Mouse (Mus musculus) frontal cortex, postnatal 36 days (tissue): ENCODE measurements at regions not wholly inside any gene's neighbourhood (a gene's known extent, or its start where the extent isn't known, plus 50 kb on each side); places are given as distances from the start of the nearest gene placed in this dataset.

Experiments used
- DNase-seq, 2 experiments: peaks; one replicate each; pipeline ENCODE4 v3.0.0; 2022; ENCODE audit warnings: low spot score in 2 of 2

- DNase-seq: no peak
Measured at GRCm38 (mm10) chr16:86007799-86008198, 106.2 kb upstream of the Adamts5 start.

GRCm38 (mm10) chr16:86000846-86001245, 99.2 kb upstream of the Adamts5 start:
- DNase-seq: peak; percentile 1 to 21

DNA sequence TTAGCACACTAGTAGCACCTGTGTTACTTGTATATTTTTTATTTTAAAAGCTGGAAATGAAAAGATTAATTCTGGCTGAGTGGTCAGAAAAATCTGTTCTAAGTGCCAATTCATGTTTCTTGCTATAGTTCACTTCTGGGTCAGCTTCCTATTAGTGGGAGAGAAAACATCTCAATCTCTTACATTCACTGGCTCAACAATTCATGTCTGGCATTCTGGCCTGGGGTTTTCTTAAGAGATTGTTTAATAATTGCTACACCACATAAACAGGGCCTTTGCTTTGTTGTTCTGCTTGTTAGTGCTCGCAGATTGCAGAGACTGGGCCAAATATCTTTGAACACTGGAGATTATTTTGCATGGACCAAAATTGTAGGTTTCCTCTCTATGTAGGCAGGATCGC, 84.2 kb upstream of the Adamts5 start:
- no peak for DNase-seq

GRCm38 (mm10) chr16:85977102-85977501, 75.5 kb upstream of the Adamts5 start:
- peak in 1 of 2 experiments; percentile 3 for DNase-seq

DNA sequence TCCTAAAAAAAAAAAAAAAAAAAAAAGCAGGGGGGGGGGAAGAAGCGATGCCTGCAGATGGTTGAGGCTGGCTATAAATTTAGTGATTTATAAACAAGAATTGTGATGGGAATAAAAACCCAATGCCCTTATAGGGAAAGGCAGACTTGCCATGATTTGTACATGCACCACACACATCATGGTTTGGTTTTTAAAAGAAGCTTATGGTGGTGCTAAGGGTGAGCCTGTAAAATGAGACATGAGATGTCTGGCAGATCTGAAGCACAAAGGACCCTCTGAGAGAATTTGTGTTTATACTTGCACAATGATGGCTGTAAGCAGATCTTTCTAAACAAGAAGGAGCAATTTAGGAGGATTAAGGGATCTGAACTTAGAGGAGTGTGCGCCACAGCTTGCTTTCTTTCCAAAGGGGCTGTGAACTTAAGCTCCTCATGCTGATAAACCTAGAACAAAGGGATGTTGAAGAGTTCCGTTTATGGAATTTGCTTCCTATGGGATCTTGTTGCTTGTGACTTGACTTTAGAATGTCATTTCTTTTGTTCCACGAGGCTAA, 65.3 kb upstream of the Adamts5 start:
- DNase-seq: no peak

GRCm38 (mm10) chr16:85966251-85966650, 64.6 kb upstream of the Adamts5 start:
- no peak for DNase-seq

DNA sequence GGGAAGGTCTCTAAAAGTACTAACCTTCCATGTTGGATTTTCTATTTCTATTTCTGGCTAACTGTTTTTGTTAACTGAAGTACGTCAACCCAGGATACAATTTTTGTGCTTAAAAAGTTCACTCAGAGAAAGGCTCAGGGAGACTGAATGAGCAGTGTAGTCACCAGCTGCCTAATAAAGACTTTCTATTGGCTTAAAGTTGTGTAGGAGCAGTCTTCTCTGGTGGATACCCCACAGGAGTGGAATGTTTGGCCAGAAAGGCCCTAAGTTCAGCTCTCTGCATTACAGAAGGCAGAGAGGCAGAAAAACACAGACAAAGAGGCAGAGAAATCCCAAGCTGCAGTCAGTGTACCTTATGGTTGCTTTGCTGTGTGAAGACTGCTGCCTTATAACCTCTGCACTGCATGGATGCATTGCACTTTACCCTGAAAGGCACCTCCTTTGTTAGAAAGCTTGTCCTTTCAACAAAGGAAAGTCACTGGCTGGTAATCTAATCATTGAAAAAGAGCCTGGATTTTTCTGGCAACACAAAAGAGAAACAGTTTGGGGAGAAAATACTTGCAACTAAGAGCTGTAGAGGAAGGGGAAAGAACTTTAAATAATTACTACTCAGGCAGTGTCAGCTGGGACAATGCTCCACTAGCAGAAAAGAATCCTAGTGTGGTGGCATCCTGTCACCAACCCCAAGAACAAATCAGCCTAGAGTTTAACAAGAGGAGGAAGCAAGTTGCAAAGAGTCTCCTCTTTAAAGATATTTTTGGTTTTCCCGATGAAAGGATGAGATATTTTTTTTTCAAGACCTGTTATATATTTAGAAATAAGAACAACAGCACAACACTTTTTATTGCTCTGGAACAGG, 63.0 kb upstream of the Adamts5 start:
- no peak for DNase-seq

DNA sequence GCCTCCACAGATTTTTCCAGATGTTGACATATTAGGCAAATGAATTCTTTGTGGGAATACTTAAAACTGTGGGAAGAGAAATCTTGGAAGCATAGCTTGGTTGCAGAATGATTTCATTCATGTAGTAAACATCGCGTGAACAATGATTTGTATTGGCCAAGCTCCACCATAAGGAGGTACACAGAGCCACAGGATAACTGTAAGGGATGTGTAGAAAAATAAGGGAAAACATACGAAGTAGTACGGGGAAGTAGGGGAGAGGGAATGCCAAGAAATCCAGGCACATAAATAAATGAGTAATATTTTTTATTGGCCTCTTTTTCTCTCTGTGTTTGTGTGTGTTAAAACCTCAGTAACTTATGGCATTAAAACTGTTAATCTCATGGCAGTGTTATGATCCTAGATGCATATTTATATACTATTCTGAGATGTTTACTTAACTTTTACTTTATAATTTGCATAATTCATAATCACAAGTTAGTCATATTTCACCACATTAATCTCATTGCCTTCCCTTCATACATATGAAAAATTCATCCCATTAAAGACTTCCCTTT, 54.5 kb upstream of the Adamts5 start:
- DNase-seq: no peak

DNA sequence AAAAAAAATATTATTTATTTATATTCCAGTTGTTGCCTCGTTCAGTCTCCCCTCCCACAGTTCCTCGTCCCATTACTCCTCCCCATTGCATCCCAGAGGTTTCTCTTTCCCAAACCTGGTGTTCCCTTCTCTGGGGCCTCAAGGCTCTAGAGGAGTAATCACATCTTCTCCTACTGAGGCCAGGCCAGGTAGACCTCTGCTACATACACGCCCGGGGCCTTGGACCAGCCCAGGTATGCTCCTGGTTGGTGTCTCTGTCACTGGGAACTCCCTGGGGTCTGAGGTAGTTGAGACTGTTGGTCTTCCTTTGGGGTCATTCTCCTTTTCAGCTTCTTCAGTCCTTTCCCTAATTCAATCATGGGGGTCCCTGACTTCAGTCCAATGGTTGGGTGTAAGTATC, 50.0 kb upstream of the Adamts5 start:
- DNase-seq: no peak
